Mouse (Mus musculus) thymus, adult 2 months (tissue): ENCODE measurements around the gene Cux2. TPM values are rescaled to one million over a fixed set of nuclear protein-coding genes. Genes with fewer than 3 reads are reported as not detected.

Experiments used
- DNase-seq: peaks from one replicate; pipeline ENCODE4 v3.0.0; 2021
- H3K27ac ChIP-seq: fragments of 200-500 bp; 2 replicates; pipeline ENCODE4 v1.5.1; 2012; ENCODE audit warnings: low read length, control low read depth; ENCODE audit not compliant: control insufficient read depth, insufficient read depth
- H3K27me3 ChIP-seq: fragments of 200-500 bp; 2 replicates; pipeline ENCODE4 v1.6.1; 2012; ENCODE audit warnings: mild to moderate bottlenecking, low read length, moderate library complexity, mixed read lengths; ENCODE audit not compliant: control insufficient read depth, insufficient read depth
- H3K36me3 ChIP-seq: fragments of 200-500 bp; 2 replicates; pipeline ENCODE4 v1.6.1; 2012; ENCODE audit warnings: mild to moderate bottlenecking, low read length, moderate library complexity; ENCODE audit not compliant: control insufficient read depth, insufficient read depth
- H3K4me1 ChIP-seq: fragments of 200-500 bp; replicated peaks from 2 replicates; pipeline ENCODE4 v1.6.1; 2012; ENCODE audit warnings: low read length; ENCODE audit not compliant: control insufficient read depth, insufficient read depth
- H3K4me3 ChIP-seq: fragments of 200-500 bp; 2 replicates; pipeline ENCODE4 v1.5.1; 2012; ENCODE audit warnings: mild to moderate bottlenecking, low read length, control low read depth, moderate library complexity; ENCODE audit not compliant: control insufficient read depth, insufficient read depth
- CTCF ChIP-seq: fragments of 200-500 bp; IDR thresholded peaks from 2 replicates; pipeline ENCODE4 v1.5.1; 2012; ENCODE audit warnings: mild to moderate bottlenecking, control low read depth, low read length, moderate library complexity, borderline replicate concordance; ENCODE audit not compliant: control insufficient read depth, poor library complexity, insufficient read depth; ENCODE audit errors: extremely low read depth
- POLR2A ChIP-seq: fragments of 200-500 bp; IDR thresholded peaks from 2 replicates; pipeline ENCODE4 v1.6.1; 2012; ENCODE audit warnings: mild to moderate bottlenecking, low read length, control low read depth, moderate library complexity; ENCODE audit not compliant: control insufficient read depth, poor library complexity, insufficient read depth; ENCODE audit errors: extremely low read depth
- WGBS: fragments of 180-500 bp; shearing (Covaris S2); methylation state at CpG from one replicate; pipeline ENCODE4 v1.1.7; 2018; 5-methylcytosine and 5-hydroxymethylcytosine counted together
- polyA plus RNA-seq: library from polyadenylated mRNA; depleted of rRNA; stranded (reverse); fragments of >200 nt; gene quantifications from 2 replicates; pipeline ENCODE4 v1.2.3, GENCODE M21; 2012

Cux2 gene
- polyA plus RNA-seq, 1 experiment = 0.75 TPM

GRCm38 (mm10) chr5:122026284-122026683 lies 23.6 kb downstream of the Cux2 start:
- Histone ChIP-seq H3K27ac (no peak overlapping the region), H3K4me1 (no peaks in the 10 kb centered on the region), H3K27me3 (no peaks in the 10 kb centered on the region), H3K36me3 (no peaks in the 10 kb centered on the region), H3K4me3 (no peak overlapping the region)
- no peak for DNase-seq
- no peak for TF ChIP-seq POLR2A
- no peak for TF ChIP-seq CTCF
- WGBS = 72% methylated on average over 7 of the region's 7 CpGs

GRCm38 (mm10) chr5:122025117-122025516 lies 24.8 kb downstream of the Cux2 start:
- H3K4me3 ChIP-seq = no peak overlapping the region
- no peak for DNase-seq
- WGBS = 93% methylated on average over 11 of the region's 11 CpGs
- H3K4me1 ChIP-seq = no peaks in the 10 kb centered on the region
- no peak for TF ChIP-seq CTCF
- no peak for TF ChIP-seq POLR2A
- H3K27me3 ChIP-seq = no peaks in the 10 kb centered on the region
- H3K36me3 ChIP-seq = no peaks in the 10 kb centered on the region
- no peak overlapping the region for H3K27ac ChIP-seq

GRCm38 (mm10) chr5:122019288-122019687 lies 30.6 kb downstream of the Cux2 start:
- DNase-seq = no peak
- Histone ChIP-seq H3K4me3 (no peak overlapping the region), H3K27ac (no peak overlapping the region), H3K36me3 (no peaks in the 10 kb centered on the region), H3K4me1 (no peaks in the 10 kb centered on the region), H3K27me3 (no peaks in the 10 kb centered on the region)
- 92% methylated on average over 17 of the region's 17 CpGs for WGBS
- no peak for TF ChIP-seq CTCF

GRCm38 (mm10) chr5:122017778-122018177 lies 32.1 kb downstream of the Cux2 start:
- no peak for TF ChIP-seq POLR2A
- no peak for TF ChIP-seq CTCF
- Histone ChIP-seq H3K36me3 (no peaks in the 10 kb centered on the region), H3K4me1 (no peaks in the 10 kb centered on the region), H3K27me3 (no peaks in the 10 kb centered on the region), H3K4me3 (no peak overlapping the region), H3K27ac (no peak overlapping the region)
- DNase-seq = no peak
- WGBS = 87% methylated on average over 9 of the region's 9 CpGs

GRCm38 (mm10) chr5:122017269-122017668 lies 32.6 kb downstream of the Cux2 start:
- TF ChIP-seq CTCF (no peak), POLR2A (no peak)
- no peak overlapping the region for H3K4me3 ChIP-seq
- no peaks in the 10 kb centered on the region for H3K27me3 ChIP-seq
- DNase-seq = no peak
- no peaks in the 10 kb centered on the region for H3K4me1 ChIP-seq
- H3K36me3 ChIP-seq = no peaks in the 10 kb centered on the region
- 92% methylated on average over 13 of the region's 13 CpGs for WGBS
- H3K27ac ChIP-seq = no peak overlapping the region

- no peak for DNase-seq
- TF ChIP-seq POLR2A (no peak), CTCF (no peak)
- Histone ChIP-seq H3K4me3 (no peak overlapping the region), H3K36me3 (no peaks in the 10 kb centered on the region), H3K27me3 (no peaks in the 10 kb centered on the region), H3K4me1 (no peaks in the 10 kb centered on the region), H3K27ac (no peak overlapping the region)
- 91% methylated on average over 6 of the region's 6 CpGs for WGBS
Observed at GRCm38 (mm10) chr5:122016744-122017143, 33.2 kb downstream of the Cux2 start.

GRCm38 (mm10) chr5:122015149-122015548 lies 34.8 kb downstream of the Cux2 start:
- H3K4me3 ChIP-seq = no peak overlapping the region
- 85% methylated on average over 17 of the region's 17 CpGs for WGBS
- no peaks in the 10 kb centered on the region for H3K36me3 ChIP-seq
- no peak overlapping the region for H3K27ac ChIP-seq
- no peaks in the 10 kb centered on the region for H3K4me1 ChIP-seq
- TF ChIP-seq POLR2A = no peak
- TF ChIP-seq CTCF = no peak
- no peak for DNase-seq
- no peaks in the 10 kb centered on the region for H3K27me3 ChIP-seq

- H3K27ac ChIP-seq = no peak overlapping the region
- no peaks in the 10 kb centered on the region for H3K4me1 ChIP-seq
- H3K27me3 ChIP-seq = no peaks in the 10 kb centered on the region
- H3K36me3 ChIP-seq = no peaks in the 10 kb centered on the region
- TF ChIP-seq POLR2A = no peak
- 85% methylated on average over 8 of the region's 8 CpGs for WGBS
- H3K4me3 ChIP-seq = no peak overlapping the region
- no peak for DNase-seq
Observed at GRCm38 (mm10) chr5:122014671-122015070, 35.2 kb downstream of the Cux2 start.
